Mouse (Mus musculus) common myeloid progenitor, adult 5-6 weeks (primary cell): Measurements from ENCODE around the gene Gm10719. TPM values are rescaled to one million over a fixed set of nuclear protein-coding genes. Genes with fewer than 3 reads are reported as not detected.
"Not testable (repeated sequence)": the region's sequence is repeated elsewhere in the genome, so short reads cannot be mapped to it uniquely, and the experiment has no call there.

Source experiments
- ATAC-seq: replicated peaks from 2 replicates; pipeline ENCODE4 v1.8.0; 2016; ENCODE audit warnings: low read depth, mild to moderate bottlenecking, moderate TSS enrichment, inconsistent platforms; ENCODE audit not compliant: poor library complexity, severe bottlenecking
- total RNA-seq: library from RNA; stranded (forward); fragments of 200-1000, 187-1606 nt; gene quantifications from 2 replicates; pipeline ENCODE4 v1.2.3, GENCODE M21; 2017

The Gm10719 gene
- total RNA-seq: not detected in 2 replicates

DNA sequence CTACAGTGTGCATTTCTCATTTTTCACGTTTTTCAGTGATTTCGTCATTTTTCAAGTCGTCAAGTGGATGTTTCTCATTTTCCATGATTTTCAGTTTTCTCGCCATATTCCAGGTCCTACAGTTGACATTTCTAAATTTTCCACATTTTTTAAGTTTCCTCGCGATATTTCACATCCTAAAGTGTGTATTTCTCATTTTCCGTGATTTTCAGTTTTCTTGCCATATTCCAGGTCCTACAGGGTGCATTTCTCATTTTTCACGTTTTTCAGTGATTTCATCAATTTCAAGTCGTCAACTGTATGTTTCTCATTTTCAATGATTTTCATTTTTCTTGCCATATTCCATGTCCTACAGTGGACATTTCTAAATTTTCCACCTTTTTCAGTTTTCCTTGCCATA lies at the start of gene Gm10719:
Gene Gm10719 (plus strand): TSS at position 301 of the 400 bp plus-strand sequence.
- not testable (repeated sequence) for ATAC-seq

GRCm38 (mm10) chr9:3000445-3000972 lies 16.7 kb upstream of the Gm10719 start, which contains the start of gene Gm10722:
Gm10722 (plus strand) TSS chr9:3000922.
- ATAC-seq: not testable (repeated sequence)

GRCm38 (mm10) chr9:3001006-3001405 lies 16.2 kb upstream of the Gm10719 start:
- not testable (repeated sequence) for ATAC-seq

- ATAC-seq: peak; percentile 36
Measured at GRCm38 (mm10) chr9:3001948-3002659, 15.1 kb upstream of the Gm10719 start.

DNA sequence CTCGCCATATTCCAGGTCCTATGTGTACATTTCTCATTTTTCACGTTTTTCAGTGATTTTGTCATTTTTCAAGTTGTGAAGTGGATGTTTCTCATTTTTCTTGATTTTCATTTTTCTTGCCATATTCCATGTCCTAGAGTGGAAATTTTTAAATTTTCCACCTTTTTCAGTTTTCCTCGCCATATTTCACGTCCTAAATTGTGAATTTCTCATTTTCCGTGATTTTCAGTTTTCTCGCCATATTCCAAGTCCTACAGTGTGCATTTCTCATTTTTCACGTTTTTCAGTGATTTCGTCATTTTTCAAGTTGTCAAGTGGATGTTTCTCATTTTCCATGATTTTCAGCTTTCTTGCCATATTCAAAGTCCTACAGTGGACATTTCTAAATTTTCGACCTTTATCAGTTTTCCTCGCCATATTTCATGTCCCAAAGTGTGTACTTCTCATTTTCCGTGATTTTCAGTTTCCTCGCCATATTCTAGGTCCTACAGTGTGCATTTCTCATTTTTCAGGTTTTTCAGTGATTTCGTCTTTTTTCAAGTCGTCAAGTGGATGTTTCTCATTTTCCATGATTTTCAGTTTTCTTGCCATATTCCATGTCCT lies 14.3 kb upstream of the Gm10719 start, which contains the start of gene Gm11168:
Gene Gm11168 (plus strand): TSS at position 553 of the 603 bp plus-strand sequence.
- not testable (repeated sequence) for ATAC-seq

DNA sequence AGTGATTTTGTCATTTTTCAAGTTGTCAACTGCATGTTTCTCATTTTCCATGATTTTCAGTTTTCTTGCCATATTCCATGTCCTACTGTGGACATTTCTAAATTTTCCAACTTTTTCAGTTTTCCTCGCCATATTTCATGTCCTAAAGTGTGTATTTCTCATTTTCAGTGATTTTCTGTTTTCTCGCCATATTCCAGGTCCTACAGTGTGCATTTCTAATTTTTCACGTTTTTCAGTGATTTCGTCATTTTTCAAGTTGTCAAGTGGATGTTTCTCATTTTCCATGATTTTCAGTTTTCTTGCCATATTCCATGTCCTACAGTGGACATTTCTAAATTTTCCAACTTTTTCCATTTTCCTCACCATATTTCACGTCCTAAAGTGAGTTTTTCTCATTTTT lies 11.0 kb upstream of the Gm10719 start:
- ATAC-seq: peak; percentile 33; the same call in 1 of the 2 replicates

DNA sequence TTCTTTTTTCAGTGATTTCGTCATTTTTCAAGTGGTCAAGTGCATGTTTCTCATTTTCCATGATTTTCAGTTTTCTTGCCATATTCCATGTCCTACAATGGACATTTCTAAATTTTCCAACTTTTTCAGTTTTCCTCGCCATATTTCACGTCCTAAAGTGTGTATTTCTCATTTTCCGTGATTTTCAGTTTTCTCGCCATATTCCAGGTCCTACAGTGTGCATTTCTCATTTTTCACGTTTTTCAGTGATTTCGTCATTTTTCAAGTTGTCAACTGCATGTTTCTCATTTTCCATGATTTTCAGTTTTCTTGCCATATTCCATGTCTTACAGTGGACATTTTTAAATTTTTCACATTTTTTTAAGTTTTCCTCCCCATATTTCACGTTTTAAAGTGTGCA lies 10.6 kb upstream of the Gm10719 start:
- ATAC-seq: not testable (repeated sequence)

DNA sequence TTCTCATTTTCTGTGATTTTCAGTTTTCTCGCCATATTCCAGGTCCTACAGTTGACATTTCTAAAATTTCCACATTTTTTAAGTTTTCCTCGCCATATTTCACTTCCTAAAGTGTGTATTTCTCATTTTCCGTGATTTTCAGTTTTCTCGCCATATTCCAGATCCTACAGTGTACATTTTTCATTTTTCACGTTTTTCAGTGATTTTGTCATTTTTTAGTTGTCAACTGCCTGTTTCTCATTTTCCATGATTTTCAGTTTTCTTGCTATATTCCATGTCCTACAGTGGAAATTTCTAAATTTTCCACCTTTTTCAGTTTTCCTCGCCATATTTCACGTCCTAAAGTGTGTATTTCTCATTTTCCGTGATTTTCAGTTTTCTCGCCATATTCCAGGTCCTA lies 9.9 kb upstream of the Gm10719 start:
- peak; percentile 15; the same call in 1 of the 2 replicates for ATAC-seq

DNA sequence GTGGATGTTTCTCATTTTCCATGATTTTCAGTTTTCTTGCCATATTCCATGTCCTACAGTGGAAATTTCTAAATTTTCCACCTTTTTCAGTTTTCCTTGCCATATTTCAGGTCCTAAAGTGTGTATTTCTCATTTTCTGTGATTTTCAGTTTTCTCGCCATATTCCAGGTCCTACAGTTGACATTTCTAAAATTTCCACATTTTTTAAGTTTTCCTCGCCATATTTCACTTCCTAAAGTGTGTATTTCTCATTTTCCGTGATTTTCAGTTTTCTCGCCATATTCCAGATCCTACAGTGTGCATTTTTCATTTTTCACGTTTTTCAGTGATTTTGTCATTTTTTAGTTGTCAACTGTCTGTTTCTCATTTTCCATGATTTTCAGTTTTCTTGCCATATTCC lies 7.9 kb upstream of the Gm10719 start:
- ATAC-seq: peak; percentile 23

DNA sequence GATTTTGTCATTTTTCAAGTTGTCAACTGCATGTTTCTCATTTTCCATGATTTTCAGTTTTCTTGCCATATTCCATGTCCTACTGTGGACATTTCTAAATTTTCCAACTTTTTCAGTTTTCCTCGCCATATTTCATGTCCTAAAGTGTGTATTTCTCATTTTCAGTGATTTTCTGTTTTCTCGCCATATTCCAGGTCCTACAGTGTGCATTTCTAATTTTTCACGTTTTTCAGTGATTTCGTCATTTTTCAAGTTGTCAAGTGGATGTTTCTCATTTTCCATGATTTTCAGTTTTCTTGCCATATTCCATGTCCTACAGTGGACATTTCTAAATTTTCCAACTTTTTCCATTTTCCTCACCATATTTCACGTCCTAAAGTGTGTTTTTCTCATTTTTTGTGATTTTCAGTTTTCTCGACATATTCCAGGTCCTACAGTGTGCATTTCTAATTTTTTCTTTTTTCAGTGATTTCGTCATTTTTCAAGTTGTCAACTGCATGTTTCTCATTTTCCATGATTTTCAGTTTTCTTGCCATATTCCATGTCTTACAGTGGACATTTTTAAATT lies 5.1 kb upstream of the Gm10719 start:
- peak; percentile 48 for ATAC-seq

DNA sequence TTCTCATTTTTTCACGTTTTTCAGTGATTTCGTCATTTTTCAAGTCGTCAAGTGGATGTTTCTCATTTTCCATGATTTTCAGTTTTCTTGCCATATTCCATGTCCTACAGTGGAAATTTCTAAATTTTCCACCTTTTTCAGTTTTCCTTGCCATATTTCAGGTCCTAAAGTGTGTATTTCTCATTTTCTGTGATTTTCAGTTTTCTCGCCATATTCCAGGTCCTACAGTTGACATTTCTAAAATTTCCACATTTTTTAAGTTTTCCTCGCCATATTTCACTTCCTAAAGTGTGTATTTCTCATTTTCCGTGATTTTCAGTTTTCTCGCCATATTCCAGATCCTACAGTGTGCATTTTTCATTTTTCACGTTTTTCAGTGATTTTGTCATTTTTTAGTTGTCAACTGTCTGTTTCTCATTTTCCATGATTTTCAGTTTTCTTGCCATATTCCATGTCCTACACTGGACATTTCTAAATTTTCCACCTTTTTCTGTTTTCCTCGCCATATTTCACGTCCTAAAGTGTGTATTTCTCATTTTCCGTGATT lies 4.4 kb upstream of the Gm10719 start, which contains the start of gene Gm10721:
Gene Gm10721 (plus strand): TSS at position 408 of the 547 bp plus-strand sequence.
- peak; percentile 35 for ATAC-seq

DNA sequence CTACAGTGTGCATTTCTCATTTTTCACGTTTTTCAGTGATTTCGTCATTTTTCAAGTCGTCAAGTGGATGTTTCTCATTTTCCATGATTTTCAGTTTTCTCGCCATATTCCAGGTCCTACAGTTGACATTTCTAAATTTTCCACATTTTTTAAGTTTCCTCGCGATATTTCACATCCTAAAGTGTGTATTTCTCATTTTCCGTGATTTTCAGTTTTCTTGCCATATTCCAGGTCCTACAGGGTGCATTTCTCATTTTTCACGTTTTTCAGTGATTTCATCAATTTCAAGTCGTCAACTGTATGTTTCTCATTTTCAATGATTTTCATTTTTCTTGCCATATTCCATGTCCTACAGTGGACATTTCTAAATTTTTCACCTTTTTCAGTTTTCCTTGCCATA lies 1.9 kb upstream of the Gm10719 start, which contains the start of gene Gm10720:
Gene Gm10720 (plus strand): TSS at position 301 of the 400 bp plus-strand sequence.
- ATAC-seq: not testable (repeated sequence)

DNA sequence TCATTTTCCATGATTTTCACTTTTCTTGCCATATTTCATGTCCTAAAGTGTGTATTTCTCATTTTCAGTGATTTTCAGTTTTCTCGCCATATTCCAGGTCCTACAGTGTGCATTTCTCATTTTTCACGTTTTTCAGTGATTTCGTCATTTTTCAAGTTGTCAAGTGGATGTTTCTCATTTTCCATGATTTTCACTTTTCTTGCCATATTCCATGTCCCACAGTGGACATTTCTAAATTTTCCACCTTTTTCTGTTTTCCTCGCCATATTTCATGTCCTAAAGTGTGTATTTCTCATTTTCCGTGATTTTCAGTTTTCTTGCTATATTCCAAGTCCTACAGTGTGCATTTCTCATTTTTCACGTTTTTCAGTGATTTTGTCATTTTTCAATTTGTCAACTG lies 1.3 kb upstream of the Gm10719 start:
- not testable (repeated sequence) for ATAC-seq

DNA sequence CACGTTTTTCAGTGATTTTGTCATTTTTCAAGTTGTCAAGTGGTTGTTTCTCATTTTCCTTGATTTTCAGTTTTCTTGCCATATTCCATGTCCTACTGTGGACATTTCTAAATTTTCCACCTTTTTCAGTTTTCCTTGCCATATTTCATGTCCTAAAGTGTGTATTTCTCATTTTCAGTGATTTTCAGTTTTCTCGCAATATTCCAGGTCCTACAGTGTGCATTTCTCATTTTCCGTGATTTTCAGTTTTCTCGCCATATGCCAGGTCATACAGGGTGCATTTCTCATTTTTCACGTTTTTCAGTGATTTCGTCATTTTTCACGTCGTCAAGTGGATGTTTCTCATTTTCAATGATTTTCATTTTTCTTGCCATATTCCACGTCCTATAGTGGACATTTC lies 1.7 kb downstream of the Gm10719 start:
- not testable (repeated sequence) for ATAC-seq

- ATAC-seq: peak; percentile 45
Measured at GRCm38 (mm10) chr9:3019835-3020727, 2.9 kb downstream of the Gm10719 start.

DNA sequence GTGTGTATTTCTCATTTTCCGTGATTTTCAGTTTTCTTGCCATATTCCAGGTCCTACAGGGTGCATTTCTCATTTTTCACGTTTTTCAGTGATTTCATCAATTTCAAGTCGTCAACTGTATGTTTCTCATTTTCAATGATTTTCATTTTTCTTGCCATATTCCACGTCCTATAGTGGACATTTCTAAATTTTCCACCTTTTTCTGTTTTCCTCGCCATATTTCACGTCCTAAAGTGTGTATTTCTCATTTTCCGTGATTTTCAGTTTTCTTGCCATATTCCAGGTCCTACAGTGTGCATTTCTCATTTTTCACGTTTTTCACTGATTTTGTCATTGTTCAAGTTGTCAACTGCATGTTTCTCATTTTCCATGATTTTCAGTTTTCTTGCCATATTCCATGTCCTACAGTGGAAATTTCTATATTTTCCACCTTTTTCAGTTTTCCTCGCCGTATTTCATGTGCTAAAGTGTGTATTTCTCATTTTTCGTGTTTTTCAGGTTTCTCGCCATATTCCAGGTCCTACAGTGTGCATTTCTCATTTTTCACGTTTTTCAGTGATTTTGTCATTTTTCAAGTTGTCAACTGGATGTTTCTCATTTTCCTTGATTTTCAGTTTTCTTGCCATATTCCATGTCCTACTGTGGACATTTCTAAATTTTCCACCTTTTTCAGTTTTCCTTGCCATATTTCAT lies 5.3 kb downstream of the Gm10719 start:
- ATAC-seq: not testable (repeated sequence)

- ATAC-seq: not testable (repeated sequence)
Measured at GRCm38 (mm10) chr9:3023312-3023984, 6.2 kb downstream of the Gm10719 start, which contains the start of gene Gm10718. Gm10718 (plus strand) TSS chr9:3023547.
